Mouse (Mus musculus) heart, adult 11 months (tissue): ENCODE measurements around the gene Prrg4.

Experiments used
- DNase-seq: peaks from one replicate; pipeline ENCODE4 v3.0.0; 2022

Gene Prrg4

DNA sequence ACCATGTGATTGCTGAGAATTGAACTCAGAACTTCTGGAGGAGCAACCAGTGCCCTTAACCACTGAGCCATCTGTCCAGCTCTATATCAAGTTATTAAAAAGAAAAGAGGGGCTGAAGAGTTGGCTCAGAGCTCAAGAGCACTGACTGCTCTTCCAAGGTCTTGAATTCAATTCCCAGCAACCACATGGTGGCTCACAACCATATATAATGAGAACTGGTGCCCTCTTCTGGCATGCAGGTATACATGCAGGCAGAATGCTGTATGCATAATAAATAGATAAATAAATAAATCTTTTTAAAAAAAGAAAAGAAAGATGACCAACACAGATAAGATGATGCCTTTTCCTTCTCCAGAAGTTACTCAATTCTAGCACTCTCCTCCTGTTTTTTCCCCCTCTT lies 8.7 kb downstream of the Prrg4 start:
- DNase-seq, result no peak

DNA sequence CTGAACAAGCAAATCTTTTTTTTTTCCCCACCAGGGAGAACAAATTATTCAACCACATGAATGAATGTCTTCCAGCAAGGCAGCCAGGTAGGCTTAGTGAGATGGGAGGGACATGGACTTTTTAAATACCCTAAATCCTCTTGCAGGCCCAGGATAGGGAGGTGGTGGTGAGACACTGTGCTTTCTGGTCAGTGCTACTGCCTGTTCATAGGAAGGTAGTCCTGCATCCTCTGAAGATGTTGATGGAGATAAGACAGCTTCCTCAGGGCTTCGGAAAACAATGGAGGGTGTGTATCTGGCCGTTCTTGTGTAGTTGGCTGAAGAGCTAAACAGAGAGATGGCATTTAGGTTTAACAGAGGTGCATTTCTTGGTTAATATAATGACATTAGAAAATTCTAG lies 17.2 kb downstream of the Prrg4 start:
- DNase-seq, result peak; percentile 95

GRCm38 (mm10) chr2:104826191-104826590 lies 23.5 kb downstream of the Prrg4 start:
- DNase-seq, result peak; percentile 63

DNA sequence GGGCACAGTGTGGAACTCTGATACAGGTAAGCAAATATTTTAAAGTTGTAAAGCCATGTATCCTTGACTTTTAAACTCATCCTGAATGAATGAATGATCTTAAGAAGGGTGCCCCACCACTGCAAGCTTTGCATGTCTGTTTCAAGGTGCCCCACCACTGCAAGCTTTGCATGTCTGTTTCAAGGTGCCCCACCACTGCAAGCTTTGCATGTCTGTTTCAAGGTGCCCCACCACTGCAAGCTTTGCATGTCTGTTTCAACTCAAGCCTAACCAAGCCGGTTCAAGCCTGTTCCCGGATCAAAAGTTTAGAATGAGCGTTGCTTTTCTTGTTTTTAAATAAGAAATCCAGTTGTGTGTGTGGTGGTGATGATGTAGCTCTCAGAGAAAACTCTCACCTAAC lies 30.9 kb downstream of the Prrg4 start:
- DNase-seq, result peak; percentile 73

DNA sequence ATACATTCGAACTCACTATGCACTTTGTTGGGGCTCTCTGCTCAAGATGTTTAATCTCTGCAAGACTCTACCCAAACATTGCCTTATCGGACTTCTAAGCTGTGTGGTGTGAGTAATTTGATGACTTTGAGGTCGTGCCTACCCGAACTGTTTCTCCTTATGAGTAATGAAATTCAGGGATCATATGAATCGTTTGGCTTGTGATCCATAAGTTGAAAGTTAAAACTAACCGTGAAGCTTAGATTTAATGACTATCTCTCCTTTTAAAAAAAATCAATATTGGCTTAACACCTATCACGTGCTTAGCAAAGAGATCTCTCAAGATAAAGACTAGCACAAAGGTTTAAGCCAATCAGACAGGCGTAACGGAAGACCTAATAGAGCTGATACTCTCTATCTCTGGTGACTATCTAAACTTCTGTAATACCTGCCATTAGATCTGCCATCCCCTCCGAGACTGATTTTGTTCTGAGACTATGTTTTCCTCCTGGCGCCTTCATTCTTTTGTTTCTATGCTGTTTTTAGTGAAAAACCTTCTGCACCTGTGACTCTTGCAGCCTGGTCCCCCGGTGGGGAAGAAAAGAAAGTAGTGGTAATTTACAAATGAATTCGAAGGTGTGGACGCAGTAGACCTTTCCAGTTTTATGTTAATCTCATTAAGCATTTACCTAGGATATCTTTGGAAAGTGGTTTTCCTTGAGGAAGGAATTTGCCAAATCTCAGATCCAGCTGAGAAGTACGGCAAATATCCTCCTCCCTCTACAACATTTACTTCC lies 31.9 kb downstream of the Prrg4 start:
- DNase-seq, result peak; percentile 57

DNA sequence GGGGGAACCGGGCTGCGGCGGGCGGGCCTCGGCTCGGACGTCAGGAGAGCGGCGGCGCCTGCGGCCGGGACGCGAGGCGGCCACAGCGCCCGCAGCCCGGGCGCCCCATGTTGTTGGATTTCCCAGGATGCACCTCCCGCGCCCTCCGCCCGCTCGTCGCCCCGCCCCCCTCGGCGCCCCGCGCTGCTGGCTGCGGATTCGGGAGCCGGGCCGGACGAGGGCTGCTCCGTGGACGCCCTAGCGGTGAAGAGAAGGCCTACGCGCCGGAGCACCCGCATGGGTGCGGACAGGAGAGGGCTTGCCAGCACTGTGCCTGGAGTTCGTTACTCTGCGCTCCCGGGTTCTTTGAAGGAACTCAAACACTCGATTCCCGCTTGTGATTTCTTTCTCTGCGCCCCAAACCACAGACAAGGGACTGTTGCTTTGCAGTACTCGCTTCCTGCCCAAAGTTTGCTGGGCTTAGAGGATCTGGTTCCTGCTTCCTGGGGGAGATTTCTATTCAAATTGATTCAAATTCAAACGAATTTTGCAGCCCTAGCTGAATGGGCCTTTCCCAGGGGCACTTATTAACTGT lies 32.7 kb downstream of the Prrg4 start:
- DNase-seq, result peak; percentile 99

DNA sequence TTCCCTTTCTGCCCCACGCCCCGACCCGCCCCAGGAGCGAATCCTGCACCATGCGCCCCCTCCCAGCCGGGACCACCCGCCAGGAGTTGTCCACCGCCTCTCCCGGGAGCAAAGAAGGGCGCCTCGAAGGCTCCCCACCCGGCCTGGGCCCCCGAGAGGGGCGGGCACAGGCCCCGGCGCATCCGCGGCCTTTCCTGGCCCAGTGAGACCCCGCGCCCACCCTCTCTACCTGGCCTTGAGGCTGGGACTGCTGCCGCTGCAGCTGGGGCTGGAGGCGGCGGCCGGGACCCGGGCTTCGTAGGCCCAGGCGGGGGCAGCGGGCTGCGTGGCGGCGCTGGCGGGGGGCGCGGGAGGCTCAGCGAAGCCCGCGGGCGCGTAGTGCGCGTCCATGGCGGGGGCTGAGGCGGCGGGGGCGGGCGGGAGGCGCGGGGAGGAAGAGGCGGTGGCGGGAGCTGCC lies 33.3 kb downstream of the Prrg4 start, which contains the start of gene Qser1:
Gene Qser1, minus strand, starts transcription at position 390 of the 457 bp plus-strand sequence.
- no peak for DNase-seq

DNA sequence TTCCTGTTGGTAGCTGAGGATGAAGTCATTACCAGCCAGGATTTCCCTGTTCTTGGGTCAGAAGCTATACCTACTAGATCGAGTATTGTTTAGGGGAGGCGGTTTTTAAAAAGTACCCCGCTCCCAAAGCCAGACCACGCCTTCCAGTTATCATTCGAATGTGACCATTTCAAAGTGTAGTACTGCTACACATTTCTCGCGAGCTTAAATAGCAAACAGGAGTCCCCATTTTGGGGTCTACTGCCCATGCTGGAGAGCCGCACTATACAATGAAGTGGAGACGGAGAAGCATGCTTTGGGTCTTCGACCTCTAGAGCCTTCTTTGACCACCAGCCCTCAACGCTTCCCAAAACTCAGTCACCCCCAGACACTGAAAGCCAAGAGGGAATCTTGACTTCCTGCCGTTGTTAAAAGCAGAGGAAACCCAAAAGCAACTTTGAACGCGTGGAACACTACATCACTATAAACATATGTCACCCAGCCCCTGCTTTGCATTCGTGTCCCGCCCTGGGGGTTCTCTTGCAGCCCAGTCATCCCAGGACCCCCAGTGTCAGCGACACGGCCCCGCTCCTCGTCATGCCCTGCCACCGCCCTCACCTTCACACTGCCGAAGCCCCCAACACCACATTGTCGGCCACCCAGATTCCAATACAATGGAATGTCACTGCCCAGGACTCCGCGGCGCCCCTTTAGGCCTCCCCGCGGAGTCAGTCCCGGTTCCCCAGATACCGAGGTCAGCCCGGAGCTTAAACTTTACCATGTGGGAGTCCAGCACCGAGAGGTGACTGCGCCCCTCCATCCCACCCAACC lies 33.9 kb downstream of the Prrg4 start:
- DNase-seq, result peak; percentile 96

GRCm38 (mm10) chr2:104814181-104814951 lies 35.3 kb downstream of the Prrg4 start:
- no peak for DNase-seq

DNA sequence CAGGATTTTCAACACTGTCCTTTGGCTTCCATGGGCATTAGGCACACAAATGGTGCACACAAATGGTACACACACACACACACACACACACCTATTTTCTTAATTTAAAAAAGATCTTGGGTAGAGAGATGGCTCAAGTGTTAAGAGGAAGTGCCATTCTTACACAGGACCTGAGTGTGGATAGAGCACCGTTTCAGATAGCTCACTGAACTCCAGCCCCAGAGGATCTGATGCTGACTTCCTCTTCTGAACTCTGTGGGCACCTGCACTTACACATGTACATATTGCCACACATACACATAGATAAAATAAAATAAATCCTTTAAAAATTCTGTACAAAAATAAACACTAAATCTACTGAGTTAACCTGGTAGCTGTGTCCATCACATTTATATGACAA lies 44.2 kb downstream of the Prrg4 start:
- DNase-seq, result peak; percentile 55
